Mouse (Mus musculus) kidney, adult 2 months (tissue): ENCODE measurements around the gene Olfr845. TPM values are rescaled to one million over a fixed set of nuclear protein-coding genes. Genes with fewer than 3 reads are reported as not detected.

Experiments
- DNase-seq: peaks from one replicate; pipeline ENCODE4 v3.0.0; 2021
- H3K27ac ChIP-seq: fragments of 200-500 bp; 2 replicates; pipeline ENCODE4 v1.5.1; 2012; ENCODE audit warnings: low read depth, low read length, control low read depth, inconsistent platforms; ENCODE audit not compliant: insufficient read depth
- H3K27me3 ChIP-seq: fragments of 200-500 bp; replicated peaks from 2 replicates; pipeline ENCODE4 v1.6.1; 2012; ENCODE audit warnings: mild to moderate bottlenecking, moderate library complexity, low read length, inconsistent platforms; ENCODE audit not compliant: control insufficient read depth, insufficient read depth
- H3K36me3 ChIP-seq: fragments of 200-500 bp; 2 replicates; pipeline ENCODE4 v1.6.1; 2012; ENCODE audit warnings: mild to moderate bottlenecking, moderate library complexity, low read length, inconsistent platforms; ENCODE audit not compliant: control insufficient read depth, insufficient read depth
- H3K4me1 ChIP-seq: fragments of 200-500 bp; 2 replicates; pipeline ENCODE4 v1.6.1; 2011; ENCODE audit warnings: low read length; ENCODE audit not compliant: control insufficient read depth, insufficient read depth
- H3K4me3 ChIP-seq: fragments of 200-500 bp; 2 replicates; pipeline ENCODE4 v1.5.1; 2011; ENCODE audit warnings: mild to moderate bottlenecking, low read depth, low read length, control low read depth; ENCODE audit not compliant: insufficient read depth
- CTCF ChIP-seq: fragments of 200-500 bp; conservative IDR thresholded peaks from 2 replicates; pipeline ENCODE4 v1.5.1; 2011; ENCODE audit warnings: low read depth, mild to moderate bottlenecking, control low read depth, low read length, moderate library complexity, mixed read lengths; ENCODE audit not compliant: insufficient read depth, insufficient read length
- POLR2A ChIP-seq: fragments of 200-500 bp; IDR thresholded peaks from one replicate; pipeline ENCODE4 v1.6.1; 2011; ENCODE audit warnings: low read depth, low read length, control low read depth
- WGBS: fragments of 180-500 bp; shearing (Covaris S2); methylation state at CpG from one replicate; pipeline ENCODE4 v1.1.7; 2018; 5-methylcytosine and 5-hydroxymethylcytosine counted together
- polyA plus RNA-seq: library from polyadenylated mRNA; depleted of rRNA; stranded (reverse); fragments of >200 nt; gene quantifications from 2 replicates; pipeline ENCODE4 v1.2.3, GENCODE M21; 2012; rRNA removed

The Olfr845 gene
- not detected in 2 replicates for polyA plus RNA-seq

GRCm38 (mm10) chr9:19336157-19336556 is at the start of gene Olfr845:
Olfr845 (plus strand) TSS chr9:19336457.
- Histone ChIP-seq H3K27me3 (no peaks in the 10 kb centered on the region), H3K4me1 (no peaks in the 10 kb centered on the region), H3K36me3 (no peaks in the 10 kb centered on the region), H3K27ac (no peak within 1 kb of the TSS), H3K4me3 (no peak within 1 kb of the TSS)
- 66% methylated on average over 1 of the region's 1 CpGs for WGBS
- no peak for DNase-seq
- no peak for TF ChIP-seq POLR2A
- TF ChIP-seq CTCF = no peak

GRCm38 (mm10) chr9:19316047-19316446 is 20.2 kb upstream of the Olfr845 start, which contains the start of gene Olfr844:
Olfr844 (plus strand) TSS chr9:19316347.
- H3K4me1 ChIP-seq = no peaks in the 10 kb centered on the region
- no peaks in the 10 kb centered on the region for H3K36me3 ChIP-seq
- no peaks in the 10 kb centered on the region for H3K27me3 ChIP-seq
- H3K27ac ChIP-seq = no peak within 1 kb of the TSS
- TF ChIP-seq POLR2A = no peak
- no peak for TF ChIP-seq CTCF
- H3K4me3 ChIP-seq = no peak within 1 kb of the TSS
- DNase-seq = no peak

DNA sequence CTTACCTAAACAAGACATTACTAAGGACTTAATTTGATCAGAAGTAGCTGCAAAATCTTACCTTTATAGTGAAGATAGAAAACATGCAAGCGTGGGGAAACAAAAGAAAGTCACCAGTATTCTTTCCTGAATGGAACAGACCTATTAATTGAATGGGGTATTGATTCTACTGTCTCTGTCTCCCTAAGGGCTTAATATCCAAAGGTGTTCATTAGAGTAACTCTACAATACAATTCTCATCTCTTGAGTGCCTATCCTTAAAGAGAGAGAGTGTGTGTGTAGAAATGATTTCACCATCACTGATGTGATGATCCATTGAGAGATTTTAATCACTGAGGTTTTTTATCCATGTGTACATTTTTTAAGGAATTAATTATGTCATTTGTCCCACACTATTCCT is 27.6 kb downstream of the Olfr845 start, which contains the start of gene Olfr846:
Gene Olfr846, minus strand, starts transcription at position 101 of the 400 bp plus-strand sequence.
- no peak within 1 kb of the TSS for H3K27ac ChIP-seq
- WGBS = 44% methylated on average over 1 of the region's 1 CpGs
- no peak for TF ChIP-seq CTCF
- no peak for TF ChIP-seq POLR2A
- no peaks in the 10 kb centered on the region for H3K27me3 ChIP-seq
- no peaks in the 10 kb centered on the region for H3K36me3 ChIP-seq
- no peaks in the 10 kb centered on the region for H3K4me1 ChIP-seq
- H3K4me3 ChIP-seq = no peak within 1 kb of the TSS
- no peak for DNase-seq

DNA sequence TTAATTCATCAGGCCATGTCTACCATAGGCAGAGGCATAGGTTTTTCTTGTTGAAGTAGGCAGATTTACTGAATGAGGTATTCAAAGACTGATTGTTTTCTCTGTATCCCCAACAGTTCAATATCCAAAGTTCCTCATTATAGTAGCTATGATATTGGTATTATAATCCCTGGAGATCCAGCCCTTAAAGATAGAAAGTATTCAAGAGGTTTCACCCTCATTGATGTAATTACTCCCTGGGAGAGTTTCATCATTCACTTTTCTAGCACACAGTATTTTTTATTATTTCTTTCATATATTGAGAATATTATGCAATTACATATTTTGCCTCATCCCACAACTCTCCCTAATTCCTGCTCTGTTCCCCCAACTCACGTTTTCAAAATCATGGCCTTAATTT is 42.3 kb downstream of the Olfr845 start, which contains the start of gene Olfr847:
Gene Olfr847, minus strand, starts transcription at position 101 of the 400 bp plus-strand sequence.
- H3K36me3 ChIP-seq = no peaks in the 10 kb centered on the region
- H3K4me3 ChIP-seq = no peak within 1 kb of the TSS
- no peaks in the 10 kb centered on the region for H3K4me1 ChIP-seq
- 55% methylated on average over 1 of the region's 1 CpGs for WGBS
- no peak for TF ChIP-seq CTCF
- TF ChIP-seq POLR2A = no peak
- H3K27me3 ChIP-seq = no peaks in the 10 kb centered on the region
- DNase-seq = no peak
- H3K27ac ChIP-seq = no peak within 1 kb of the TSS

Other genes starting within 250 kb of the Olfr845 start
- gene Olfr836, start 216.1 kb upstream of the Olfr845 start, polyA plus RNA-seq = not detected in 2 replicates
- not detected in 2 replicates for gene Olfr837, start 200.1 kb upstream of the Olfr845 start, polyA plus RNA-seq
- gene Olfr839-ps1, start 159.1 kb upstream of the Olfr845 start, polyA plus RNA-seq = not detected in 2 replicates
- not detected in 2 replicates for gene Olfr843, start 84.5 kb upstream of the Olfr845 start, polyA plus RNA-seq
- not detected in 2 replicates for gene Olfr844, start 20.1 kb upstream of the Olfr845 start, polyA plus RNA-seq
- not detected in 2 replicates for gene Olfr846, start 27.5 kb downstream of the Olfr845 start, polyA plus RNA-seq
- not detected in 2 replicates for gene Olfr847, start 42.2 kb downstream of the Olfr845 start, polyA plus RNA-seq
- gene Olfr849, start 103.8 kb downstream of the Olfr845 start, polyA plus RNA-seq = not detected in 2 replicates
- not detected in 2 replicates for gene Olfr850, start 141.8 kb downstream of the Olfr845 start, polyA plus RNA-seq
- gene Olfr851, start 156.8 kb downstream of the Olfr845 start, polyA plus RNA-seq = not detected in 2 replicates
- not detected in 2 replicates for gene Olfr853, start 204.6 kb downstream of the Olfr845 start, polyA plus RNA-seq
- not detected in 2 replicates for gene Olfr854, start 230.9 kb downstream of the Olfr845 start, polyA plus RNA-seq
- not detected in 2 replicates for gene Olfr855, start 246.2 kb downstream of the Olfr845 start, polyA plus RNA-seq